Mouse (Mus musculus): ENCODE measurements at regions not wholly inside any gene's neighbourhood (a gene's known extent, or its start where the extent isn't known, plus 50 kb on each side); places are given as distances from the start of the nearest gene placed in this dataset.

- Histone ChIP-seq H3K9ac (no peak overlapping the region), H3K4me3 (no peak overlapping the region), H3K4me2 (replicated peaks) (no peak overlapping the region), H3K9me3 (no peaks in the 10 kb centered on the region), H3K27ac (no peak overlapping the region), H3K27me3 (replicated peaks) (no peaks in the 10 kb centered on the region), H3K4me1 (no peaks in the 10 kb centered on the region), H3K36me3 (no peaks in the 10 kb centered on the region)
- WGBS, result 87% methylated on average over 2 of the region's 2 CpGs
- ATAC-seq (ENCODE audit: low FRiP score, low read depth), result no peak
Observed at GRCm38 (mm10) chr16:47938000-47938399, 345.5 kb upstream of the Dppa4 start.

All from neural tube, embryonic 12.5 days (tissue).